Mouse (Mus musculus) gonadal fat pad, adult 2 months (tissue): ENCODE results near the gene Dnajc12. TPM values are rescaled to one million over a fixed set of nuclear protein-coding genes. Genes with fewer than 3 reads are reported as not detected.
"Not testable (repeated sequence)": the region's sequence is repeated elsewhere in the genome, so short reads cannot be mapped to it uniquely, and the experiment has no call there.

Experiments used
- DNase-seq: peaks from one replicate; pipeline ENCODE4 v3.0.0-alpha.2; 2012; ENCODE audit warnings: low read depth
- polyA plus RNA-seq: library from polyadenylated mRNA; depleted of rRNA; stranded (reverse); fragments of >200 nt; gene quantifications from 2 replicates; pipeline ENCODE4 v1.2.3, GENCODE M21; 2012; rRNA removed

The Dnajc12 gene
- polyA plus RNA-seq, 1 experiment: 2.3 TPM

- DNase-seq: no peak
Measured at GRCm38 (mm10) chr10:63431221-63431736, 49.0 kb downstream of the Dnajc12 start.

- no peak for DNase-seq
Measured at GRCm38 (mm10) chr10:63432099-63432498, 49.9 kb downstream of the Dnajc12 start.

GRCm38 (mm10) chr10:63432887-63433286, 50.6 kb downstream of the Dnajc12 start:
- no peak for DNase-seq

- no peak for DNase-seq
Measured at GRCm38 (mm10) chr10:63438736-63439262, 56.6 kb downstream of the Dnajc12 start.

- DNase-seq: no peak
Measured at GRCm38 (mm10) chr10:63439694-63440228, 57.5 kb downstream of the Dnajc12 start.

GRCm38 (mm10) chr10:63444602-63445387, 62.6 kb downstream of the Dnajc12 start:
- DNase-seq: not testable (repeated sequence)

GRCm38 (mm10) chr10:63453926-63454325, 71.7 kb downstream of the Dnajc12 start:
- DNase-seq: no peak

GRCm38 (mm10) chr10:63455110-63455878, 73.1 kb downstream of the Dnajc12 start:
- DNase-seq: no peak

- DNase-seq: no peak
Measured at GRCm38 (mm10) chr10:63457292-63458128, 75.3 kb downstream of the Dnajc12 start.

Other genes with a start within 250 kb of the Dnajc12 start
- 0.09 and 0.23 TPM in 2 replicates for gene Mypn, start 178.5 kb upstream of the Dnajc12 start, polyA plus RNA-seq
- 15.4 and 17.6 TPM in 2 replicates for gene Herc4, start 138.6 kb upstream of the Dnajc12 start, polyA plus RNA-seq
- gene Sirt1, start 739 bp upstream of the Dnajc12 start, polyA plus RNA-seq: 3.8 and 4.1 TPM in 2 replicates
- not detected in 2 replicates for gene Gm7075, start 39.3 kb downstream of the Dnajc12 start, polyA plus RNA-seq
- 0.32 and 0.50 TPM in 2 replicates for gene Ctnna3, start 47.7 kb downstream of the Dnajc12 start, polyA plus RNA-seq